Mouse (Mus musculus) MEL-GATA-1-ER (cell line): Measurements from ENCODE around the gene Adat1.
A peak's percentile ranks its signal among the peaks of the same experiment; 100 is the strongest.

Source experiments
- DNase-seq: peaks from one replicate; pipeline ENCODE4 v3.0.0-alpha.2; 2012; ENCODE audit warnings: low read depth; ENCODE audit errors: extremely low read depth

Gene Adat1

DNA sequence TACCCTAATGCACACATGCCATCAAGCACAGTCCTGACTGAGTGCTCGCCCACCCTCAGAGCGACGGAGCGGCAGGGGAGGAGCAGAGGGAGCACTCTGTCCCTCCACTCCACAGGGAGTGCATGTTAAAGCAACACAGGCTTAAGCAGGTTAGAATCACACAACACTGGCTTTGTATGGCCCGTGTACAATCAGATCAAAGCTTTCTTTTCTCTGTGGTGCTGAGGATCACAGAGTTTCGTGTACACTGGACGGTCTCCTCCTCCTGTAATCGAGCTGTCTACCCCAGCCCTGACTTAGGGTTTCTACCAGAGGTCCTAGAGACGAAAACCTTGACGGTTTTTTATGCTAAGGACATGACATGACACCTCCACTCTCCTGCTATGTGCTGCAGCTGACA lies 23.6 kb downstream of the Adat1 start:
- DNase-seq: no peak

DNA sequence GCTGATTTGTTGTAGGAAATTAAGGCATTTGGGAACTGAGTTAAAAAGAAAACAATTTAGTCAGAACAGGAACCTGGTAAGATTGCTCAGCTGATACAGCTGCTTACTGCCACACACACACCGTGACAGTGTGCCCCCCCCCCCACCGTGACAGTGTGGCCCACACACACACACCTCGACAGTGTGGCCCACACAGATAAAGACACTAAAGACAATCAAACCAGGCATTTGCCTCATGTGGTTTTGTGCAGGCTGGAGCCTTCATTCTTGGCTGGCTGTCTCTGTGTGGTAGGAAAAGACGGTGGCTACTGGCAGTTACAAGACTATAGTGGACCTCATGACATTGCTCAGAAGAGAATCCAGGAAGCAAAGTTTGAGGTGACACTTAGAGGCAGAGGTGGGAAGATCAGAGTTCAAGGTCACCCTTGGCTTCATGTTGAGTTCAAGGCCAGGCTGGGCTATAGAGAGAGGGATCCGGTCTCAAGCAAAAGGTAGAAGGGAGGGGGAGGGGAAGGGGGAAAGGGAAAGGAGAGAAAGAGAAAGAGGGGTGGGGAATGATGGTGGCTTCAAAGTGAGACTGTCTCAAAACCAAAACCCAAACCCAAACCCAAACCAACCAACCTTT lies 24.7 kb downstream of the Adat1 start:
- peak; percentile 24 for DNase-seq

DNA sequence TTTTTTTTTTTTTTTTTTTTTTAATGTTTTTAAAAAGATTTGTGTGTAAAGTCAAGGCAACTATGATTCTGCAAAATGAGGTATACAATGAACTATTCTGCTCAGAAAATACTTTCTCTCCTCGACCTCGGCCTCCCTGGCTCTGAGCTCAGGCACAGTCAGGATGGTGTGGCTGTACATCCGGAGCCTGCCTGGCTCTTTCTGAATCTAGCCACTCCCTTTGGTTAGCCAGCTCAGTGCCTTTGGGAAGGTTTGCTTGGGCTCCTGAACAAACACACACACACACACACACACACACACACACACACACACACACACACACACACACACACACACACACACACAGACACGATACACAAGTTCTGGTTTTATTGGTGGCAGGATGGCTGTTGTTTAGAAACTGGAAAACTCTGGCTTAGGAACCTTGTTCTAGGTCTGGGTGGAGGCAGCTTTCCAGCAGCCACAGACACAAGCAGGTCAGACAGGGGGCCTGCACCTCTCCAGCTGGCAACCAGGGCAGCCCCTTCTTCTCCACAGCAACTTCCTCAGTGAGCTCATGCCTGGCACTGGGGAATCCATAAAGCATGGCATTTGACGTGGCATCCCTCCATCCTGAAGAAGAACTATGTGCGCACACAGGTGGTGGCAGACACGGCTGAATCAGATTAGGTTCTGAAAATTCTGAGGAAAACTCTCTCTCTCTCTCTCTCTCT lies 27.1 kb downstream of the Adat1 start:
- DNase-seq: no peak

DNA sequence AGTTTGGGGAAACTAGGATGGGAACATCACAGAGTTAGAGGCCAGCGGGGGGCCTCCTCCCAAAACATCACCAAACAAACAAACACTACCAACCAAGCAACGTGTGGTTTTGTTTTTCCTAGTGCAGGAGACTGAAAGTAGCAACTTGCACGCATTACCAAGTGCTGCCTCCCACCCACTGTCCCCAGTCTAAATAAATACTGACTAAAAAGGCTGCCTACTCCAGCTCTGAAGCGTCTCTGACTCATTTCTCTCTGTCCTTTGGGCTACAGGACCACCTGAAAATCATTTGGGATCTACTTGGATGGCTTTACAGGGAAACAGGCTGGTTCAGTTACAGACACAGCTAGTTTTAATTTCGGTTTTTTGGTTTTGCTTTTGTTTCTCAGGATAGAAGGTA lies 27.8 kb downstream of the Adat1 start:
- DNase-seq: no peak

DNA sequence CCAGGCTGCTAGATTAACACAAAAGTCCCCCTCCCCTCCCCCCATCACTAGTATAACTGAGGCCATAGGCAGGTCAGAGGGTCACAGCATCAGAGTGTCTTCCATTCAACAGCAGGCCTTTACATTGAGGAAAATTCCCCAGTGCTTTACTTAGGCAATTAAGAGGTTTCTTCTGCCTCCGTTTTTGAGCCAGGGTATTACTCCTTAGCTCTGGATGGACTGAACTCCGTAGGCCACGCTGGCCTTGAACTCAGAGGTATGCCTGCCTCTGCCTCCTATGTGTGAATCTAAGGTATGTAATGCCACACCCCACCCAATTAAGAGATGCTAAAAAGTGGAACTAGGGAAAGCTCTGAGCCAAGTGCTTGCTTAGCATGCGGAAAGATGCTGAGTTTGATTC lies 28.6 kb downstream of the Adat1 start:
- no peak for DNase-seq

DNA sequence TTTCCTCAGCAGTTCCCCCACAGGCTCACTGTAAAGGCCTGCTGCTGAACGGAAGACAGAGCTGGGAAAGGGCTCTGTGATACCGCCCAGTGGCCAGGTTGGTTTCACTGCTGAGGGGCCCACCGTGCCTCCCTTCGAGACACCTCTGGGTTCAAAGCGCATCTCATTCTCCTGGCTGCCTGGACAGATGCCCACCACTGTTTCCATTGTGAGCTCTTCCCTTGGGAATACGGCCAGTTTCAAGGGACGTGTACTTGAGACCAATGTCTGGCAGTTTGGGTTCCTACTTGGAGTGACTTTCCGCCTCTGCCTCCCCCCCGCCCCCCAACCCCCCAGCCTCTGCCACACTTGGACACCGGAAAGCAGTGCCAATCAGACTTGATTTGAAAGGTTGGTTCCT lies 29.0 kb downstream of the Adat1 start:
- DNase-seq: no peak

DNA sequence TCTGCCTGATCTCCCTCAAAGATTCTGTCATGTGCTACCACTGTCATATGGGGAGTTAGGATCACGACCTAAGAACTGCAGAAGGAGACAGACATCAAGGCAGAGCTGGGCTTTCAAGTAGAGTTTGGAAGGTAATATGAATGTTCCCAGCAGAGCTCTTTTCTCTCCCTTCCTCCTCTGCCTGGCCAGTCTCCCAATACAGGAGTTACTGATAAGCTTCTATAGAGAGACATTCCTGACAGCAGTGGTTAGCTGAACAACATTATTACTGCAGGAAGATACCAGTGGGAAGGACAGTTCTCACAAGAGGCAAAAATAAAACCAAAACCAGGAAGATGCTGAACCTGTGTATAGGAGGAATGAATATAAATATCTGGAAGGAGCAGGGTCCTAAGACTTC lies 29.5 kb downstream of the Adat1 start:
- no peak for DNase-seq

DNA sequence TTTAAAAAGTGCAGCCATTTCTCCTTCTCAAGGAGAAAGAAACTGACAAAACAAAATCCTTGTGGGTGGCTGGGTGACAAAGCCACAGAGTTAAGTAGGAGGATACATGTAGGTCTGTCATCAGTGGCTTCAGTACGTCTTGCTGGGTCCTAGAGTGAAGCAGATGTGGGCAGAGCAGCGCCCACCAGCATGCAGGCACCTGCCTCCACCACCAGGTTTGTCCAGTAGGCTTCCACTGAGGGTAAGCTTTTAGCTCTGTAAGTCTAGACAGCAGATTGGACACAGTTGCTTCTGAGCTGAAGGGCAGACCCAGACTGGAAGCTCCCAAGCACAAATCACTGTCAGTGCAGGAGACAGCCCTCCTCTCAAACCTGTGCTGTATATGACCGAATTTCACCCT lies 30.8 kb downstream of the Adat1 start:
- no peak for DNase-seq

DNA sequence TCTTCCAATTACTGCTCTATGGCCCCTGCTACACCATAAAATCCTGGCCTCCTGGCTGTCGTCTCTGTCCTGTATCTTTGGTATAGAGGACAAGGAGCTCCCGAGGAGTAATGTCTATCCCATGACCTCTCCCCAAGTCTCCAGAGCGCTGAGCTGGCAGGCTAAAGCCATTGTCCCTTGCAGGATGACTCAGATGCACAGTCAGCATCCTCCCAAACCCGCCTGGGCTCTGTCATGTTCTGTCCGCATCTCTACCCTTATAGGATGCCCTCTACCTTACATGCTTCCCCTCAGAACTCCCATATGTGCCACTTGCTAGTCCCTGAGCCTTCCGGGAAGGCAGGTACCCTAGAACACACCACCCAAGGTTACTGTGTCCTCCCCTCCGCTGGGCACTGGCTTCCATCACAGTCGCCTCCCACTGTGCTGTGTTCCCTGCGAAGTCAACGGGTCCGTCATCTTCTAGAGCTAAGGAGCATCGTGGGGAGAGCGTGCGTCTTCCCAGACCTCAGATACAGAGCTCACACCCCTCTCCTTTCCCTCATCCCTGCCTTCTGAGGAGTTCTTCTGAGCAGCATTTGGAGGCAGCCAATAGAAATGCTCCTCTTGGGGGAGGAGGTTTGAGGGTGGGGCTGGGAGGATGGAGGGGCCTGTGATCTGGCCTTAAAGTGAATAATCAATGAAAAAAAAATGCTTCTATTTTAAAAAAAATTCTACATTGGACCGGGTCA lies 31.3 kb downstream of the Adat1 start:
- DNase-seq: no peak

DNA sequence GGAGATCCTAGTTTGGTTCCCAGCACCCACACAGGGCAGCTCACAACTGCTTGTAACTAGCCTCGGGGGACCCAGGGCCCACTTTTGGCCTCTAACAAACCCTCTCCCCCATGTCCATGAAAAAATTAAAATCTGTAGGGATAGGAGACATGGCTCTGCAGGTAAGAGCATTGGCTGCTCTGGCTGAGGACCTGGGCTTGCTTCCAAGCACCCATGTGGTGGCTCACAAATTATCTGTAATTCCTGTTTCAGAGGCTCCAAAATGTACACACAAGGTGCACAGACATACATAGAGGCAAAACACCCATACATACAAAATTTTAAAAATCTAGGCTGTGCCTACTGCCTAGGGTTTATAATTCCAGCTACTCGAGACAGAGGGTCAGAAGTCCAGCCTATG lies 34.9 kb downstream of the Adat1 start:
- no peak for DNase-seq

DNA sequence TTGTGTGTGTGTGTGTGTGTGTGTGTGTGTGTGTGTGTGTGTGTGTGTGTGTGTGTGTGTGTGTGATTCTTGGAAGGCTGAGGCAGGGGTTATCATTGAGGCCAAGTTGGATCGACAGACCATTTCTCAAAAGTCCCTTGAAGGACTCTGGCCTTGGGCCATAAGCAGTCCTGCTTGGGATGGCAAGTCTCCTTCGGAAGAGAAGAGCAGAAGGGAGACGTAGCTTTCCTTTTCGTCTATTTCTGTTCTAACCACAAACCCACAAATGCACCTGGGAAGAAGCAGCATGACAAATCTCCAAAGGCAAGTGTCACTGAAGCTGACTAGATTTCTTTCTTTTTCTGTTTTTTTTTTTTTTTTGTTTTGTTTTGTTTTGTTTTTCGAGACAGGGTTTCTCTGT lies 36.2 kb downstream of the Adat1 start:
- DNase-seq: no peak

DNA sequence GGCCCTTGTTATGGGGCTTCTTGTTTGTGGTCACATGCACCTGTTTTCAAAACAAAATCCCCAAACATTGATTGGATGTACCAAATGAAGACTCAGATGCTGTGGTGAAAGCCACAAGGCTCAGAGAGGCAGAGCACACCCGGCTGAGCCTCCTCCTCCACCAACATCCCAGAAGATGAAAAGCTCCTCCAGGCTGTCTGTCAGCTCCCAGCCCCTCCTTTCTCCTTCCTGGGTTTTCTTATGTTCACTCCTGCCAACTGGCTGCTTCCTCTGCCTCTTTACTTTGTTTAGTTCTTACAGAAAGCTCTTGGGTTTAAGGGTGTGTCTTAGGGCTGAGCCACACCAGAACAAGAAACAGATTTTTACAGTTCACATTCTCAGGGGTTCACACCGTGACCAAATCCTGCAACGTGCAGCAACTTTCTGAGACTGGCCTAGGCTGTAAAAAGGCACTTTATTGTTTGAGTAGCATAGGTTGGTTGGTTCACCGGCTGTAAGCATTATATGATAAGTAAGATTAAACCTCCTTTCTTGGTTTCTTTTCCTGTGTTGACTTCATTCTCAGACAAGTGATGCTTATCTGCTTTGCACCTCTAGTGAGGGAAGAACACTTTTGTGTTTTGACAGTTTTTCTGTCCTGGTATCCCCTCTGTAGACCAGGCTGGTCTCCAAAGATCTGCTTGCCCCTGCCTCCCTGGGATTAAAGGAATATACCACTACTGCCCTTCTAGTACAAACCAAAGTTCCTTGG lies 37.1 kb downstream of the Adat1 start:
- DNase-seq: no peak

DNA sequence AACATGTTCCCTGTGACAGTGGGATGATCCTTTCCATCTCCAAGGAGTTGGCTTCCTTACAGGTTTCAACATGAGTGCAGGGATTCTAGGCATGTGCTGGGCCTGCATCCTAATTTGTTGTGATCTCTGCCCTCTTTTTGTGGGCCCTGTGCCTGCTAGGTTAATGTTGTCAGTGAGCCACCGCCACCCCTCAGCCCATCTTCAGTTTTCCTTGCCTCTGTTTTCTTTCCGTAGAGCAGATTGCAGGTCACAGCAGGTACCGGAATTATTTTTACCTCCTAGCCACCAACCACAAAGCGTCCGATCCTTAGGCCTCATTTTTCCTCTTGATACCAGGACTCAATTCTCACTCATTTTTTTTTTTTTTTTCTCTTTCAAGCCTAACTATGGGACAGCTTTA lies 40.2 kb downstream of the Adat1 start:
- no peak for DNase-seq

DNA sequence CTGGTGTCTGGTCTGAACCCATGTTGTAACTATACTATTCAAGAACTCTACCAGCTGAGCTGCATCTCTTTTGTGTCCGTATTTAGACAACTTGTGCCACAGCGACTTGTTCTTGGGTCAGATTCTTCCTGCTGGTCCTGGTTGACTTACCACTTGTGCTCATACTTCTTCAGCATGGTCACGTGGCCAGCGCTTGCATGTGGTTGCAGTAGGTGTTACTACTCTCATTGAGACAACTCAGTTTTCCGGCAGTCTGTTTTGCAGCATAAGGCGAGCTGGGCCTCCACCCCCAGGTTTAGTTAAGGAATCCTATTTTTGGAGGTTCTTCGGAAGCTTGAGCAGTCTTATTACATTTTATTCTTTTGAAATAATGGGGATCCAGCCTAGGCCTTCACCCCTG lies 40.8 kb downstream of the Adat1 start:
- no peak for DNase-seq

DNA sequence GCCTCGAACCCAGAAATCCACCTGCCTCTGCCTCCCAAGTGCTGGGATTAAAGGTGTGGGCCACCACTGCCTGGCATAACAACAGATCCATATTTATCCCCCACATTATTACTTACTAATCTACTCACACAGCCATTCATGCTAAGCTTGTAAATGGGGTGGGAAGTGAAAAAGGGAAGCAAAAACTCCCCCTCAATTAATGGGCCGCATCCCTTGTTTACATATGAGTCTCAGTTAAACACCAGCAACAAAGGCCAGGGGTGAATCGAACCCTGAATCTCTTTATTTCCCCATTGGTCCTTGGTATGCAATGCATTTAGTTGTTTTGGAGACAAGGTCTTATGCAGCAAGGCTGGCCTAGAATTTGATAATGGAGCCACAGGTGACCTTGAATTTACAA lies 41.3 kb downstream of the Adat1 start:
- DNase-seq: no peak

DNA sequence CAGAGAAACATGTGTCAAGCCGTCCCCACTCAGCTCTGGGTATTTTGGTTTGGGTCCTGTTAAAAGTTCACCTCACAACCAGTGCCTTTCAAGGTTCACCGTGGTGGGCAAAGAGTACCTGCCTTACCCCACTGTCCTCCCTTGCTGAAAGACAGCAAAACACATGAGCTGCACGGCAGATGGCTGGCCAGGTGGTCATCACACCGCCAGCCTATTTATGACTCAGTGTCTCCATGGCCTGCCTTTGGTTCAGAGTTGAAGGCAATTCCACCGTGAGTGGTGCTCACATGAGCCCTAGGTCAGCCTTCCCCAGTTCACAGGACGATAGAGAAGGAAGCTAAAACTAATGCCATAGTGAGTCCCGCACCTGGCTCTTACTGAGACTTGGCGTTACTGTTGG lies 44.1 kb downstream of the Adat1 start:
- no peak for DNase-seq

DNA sequence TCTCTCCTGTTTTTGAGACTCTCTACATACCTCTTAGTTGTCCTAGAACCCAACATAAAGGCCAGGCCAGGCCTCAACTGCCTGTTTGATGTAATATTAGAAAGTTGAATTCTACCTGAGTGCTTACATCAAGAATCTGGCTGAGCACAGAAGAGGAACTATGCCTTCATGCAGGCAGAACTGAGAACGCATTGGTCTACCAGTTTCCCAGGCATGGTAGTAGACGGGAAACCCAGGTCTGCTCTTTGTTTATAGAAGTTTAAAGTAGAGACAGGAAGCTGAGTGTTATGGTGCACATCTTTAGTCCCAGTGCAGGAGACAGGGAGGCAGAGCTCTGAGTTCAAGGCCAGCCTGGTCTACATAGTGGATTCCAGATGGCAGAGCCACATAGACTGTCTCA lies 45.0 kb downstream of the Adat1 start:
- no peak for DNase-seq

DNA sequence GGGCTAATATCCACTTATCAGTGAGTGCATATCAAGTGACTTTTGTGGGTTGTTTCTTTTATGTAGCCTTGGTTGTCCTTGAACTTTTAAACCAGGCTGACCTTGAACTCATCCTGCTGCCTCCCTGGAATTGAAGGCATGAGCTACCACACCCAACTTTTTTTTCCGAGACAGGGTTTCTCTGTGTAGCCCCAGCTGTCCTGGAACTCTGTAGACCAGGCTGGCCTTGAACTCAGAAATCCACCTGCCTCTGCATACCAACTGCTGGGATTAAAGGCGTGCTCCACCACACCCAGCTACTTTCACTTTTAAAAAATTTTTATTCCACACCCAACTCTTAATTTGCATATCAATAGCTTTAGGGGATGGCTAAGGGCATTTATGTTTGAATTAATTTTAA lies 48.6 kb downstream of the Adat1 start:
- no peak for DNase-seq

DNA sequence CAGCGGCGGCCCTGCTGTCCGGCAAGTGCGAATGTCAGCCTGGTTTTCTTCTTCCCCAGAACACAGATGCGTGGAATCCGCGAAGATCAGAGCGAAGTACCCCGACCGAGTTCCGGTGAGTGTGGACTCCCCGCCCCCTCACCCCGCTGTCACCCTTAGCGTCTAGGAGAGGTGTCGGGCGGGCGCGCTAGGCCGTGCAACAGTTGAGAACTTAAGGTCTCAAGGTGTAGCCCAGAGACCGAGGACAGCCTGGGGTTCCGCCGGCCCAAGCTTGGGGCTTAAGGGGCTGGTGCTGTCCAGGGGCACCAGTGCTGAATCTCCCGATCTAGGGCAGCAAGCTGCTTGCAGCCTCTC lies 51.0 kb downstream of the Adat1 start:
- DNase-seq: peak; percentile 31

DNA sequence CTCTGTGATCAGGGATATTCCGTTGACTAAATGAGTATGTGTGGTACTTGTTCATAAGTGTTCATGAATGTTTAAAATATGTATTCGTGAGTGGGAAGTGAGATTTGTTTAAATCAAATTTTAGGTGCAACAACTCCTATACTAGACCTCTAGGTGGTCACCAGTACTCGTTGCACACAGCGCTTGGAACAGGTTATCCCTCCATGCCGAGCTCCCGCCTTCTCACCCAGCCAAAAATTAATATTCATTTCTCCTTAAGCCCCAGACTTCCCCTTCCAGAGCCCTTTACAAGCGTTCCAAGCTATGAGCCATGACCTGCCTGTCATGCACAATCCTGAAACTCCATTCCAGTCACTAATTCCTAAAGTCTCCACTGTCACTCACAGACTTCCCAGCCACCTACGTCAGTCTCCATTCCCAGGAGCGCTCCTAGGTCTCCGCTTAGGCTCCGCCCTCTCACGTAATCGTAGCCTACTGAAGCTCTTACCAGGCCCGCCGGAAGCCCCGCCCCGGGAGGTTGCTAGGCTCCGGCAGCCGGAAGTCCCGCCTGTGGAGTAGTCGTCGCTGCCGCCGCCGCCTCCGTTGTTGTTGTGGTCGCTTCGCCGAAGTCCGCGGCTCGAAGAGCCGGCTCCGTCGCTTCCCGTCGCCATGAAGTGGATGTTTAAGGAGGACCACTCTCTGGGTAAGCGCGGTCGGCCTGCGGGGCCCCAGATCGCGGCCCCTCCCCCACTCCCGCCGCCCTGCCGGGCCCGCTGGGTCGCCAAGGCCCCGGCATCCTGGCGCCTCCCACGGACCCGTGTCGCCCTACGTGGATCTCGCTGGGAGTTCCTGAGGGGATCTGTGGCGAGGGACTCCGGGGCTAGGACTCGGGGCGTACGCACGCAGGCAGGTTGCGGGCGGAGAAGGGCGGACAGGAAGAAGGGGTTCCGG lies 51.7 kb downstream of the Adat1 start, which contains the start of gene Gabarapl2:
Gene Gabarapl2 (plus strand): TSS at position 533 of the 930 bp plus-strand sequence.
- DNase-seq: peak; percentile 76
